ENCODE assay signal across 15 mouse cellular contexts in genomic region chr14:97028528-97028927, GRCm38 (mm10).
"Had no signal": no experiment of that assay in that cellular context is flagged by ENCODE, and none has a peak within 500 bp of the region (broad histone marks: within the 10 kb centered on the region; RNA-seq: fewer than 3 reads in every experiment).

No protein-coding gene starts in this region.

- H3K27ac ChIP-seq: kidney, embryonic 15.5 days; liver, embryonic 13.5 days; stomach, embryonic 15.5 days had no signal

- H3K27me3 ChIP-seq: kidney, embryonic 15.5 days; liver, embryonic 13.5 days; stomach, embryonic 15.5 days had no signal

- H3K4me1 ChIP-seq: kidney, embryonic 15.5 days; liver, embryonic 13.5 days; stomach, embryonic 15.5 days had no signal

- H3K9ac ChIP-seq: kidney, embryonic 15.5 days; liver, embryonic 13.5 days; stomach, embryonic 15.5 days had no signal

- H3K36me3 ChIP-seq: kidney, embryonic 15.5 days; liver, embryonic 13.5 days; stomach, embryonic 15.5 days had no signal

- H3K4me3 ChIP-seq: kidney, embryonic 15.5 days; liver, embryonic 13.5 days; stomach, embryonic 15.5 days had no signal

- H3K4me2 ChIP-seq: kidney, embryonic 15.5 days; liver, embryonic 13.5 days; midbrain, embryonic 11.5 days; stomach, embryonic 15.5 days had no signal

- DNase-seq: kidney, adult 2 months; kidney, postnatal 10 days; kidney, postnatal 36 days; liver, embryonic 13.5 days; lung, adult 2 months; lung, postnatal 14 days; lung, postnatal 4 days; midbrain, embryonic 14.5 days; right cerebral cortex, adult 18-20 months; right cerebral cortex, postnatal 14 days; spleen, adult 18-20 months; thymus, postnatal 25 days had no signal

- H3K9me3 ChIP-seq: kidney, embryonic 15.5 days; liver, embryonic 13.5 days; stomach, embryonic 15.5 days had no signal
